Mouse (Mus musculus): ENCODE measurements around the gene Csk. TPM values are rescaled to one million over a fixed set of nuclear protein-coding genes. Genes with fewer than 3 reads are reported as not detected.

Csk gene
- total and polyA plus RNA-seq, 3 experiments: 213 to 338 TPM; not detected in 1

- peak; percentile 52 for TF ChIP-seq HCFC1 (IDR thresholded peaks at IDR 0.05; ENCODE audit: low read depth, low read length)
- no peak for TF ChIP-seq CHD1 (IDR thresholded peaks at IDR 0.05; ENCODE audit: low read depth, low read length)
- no peak for TF ChIP-seq POLR2AphosphoS2 (IDR thresholded peaks at IDR 0.05; ENCODE audit: low read length)
- peak; percentile 77; the same call in 1 of the 2 replicates for TF ChIP-seq MAZ (IDR thresholded peaks at IDR 0.05; ENCODE audit: low read depth, low read length)
Measured at GRCm38 (mm10) chr9:57647286-57648108, 5.9 kb downstream of the Csk start (continued).

GRCm38 (mm10) chr9:57646551-57647103, 6.8 kb downstream of the Csk start:
- peak overlapping the region; percentile 30 to 33 for H3K4me3 ChIP-seq (ENCODE audit: control insufficient read depth in 1 of 2, insufficient read depth in 1 of 2, low read depth in 2 of 2, low read length in 2 of 2)
- peak; percentile 93 for DNase-seq (ENCODE audit: low read depth, low spot score)
- H3K27me3 ChIP-seq (ENCODE audit: control insufficient read depth in 1 of 2, insufficient read depth in 2 of 2, low read length in 2 of 2): no peaks in the 10 kb centered on the region
- peaks cover 19 to 57% of the 10 kb centered on the region in 2 experiments for H3K4me1 ChIP-seq (ENCODE audit: control insufficient read depth in 1 of 2, insufficient read depth in 2 of 2, low read length in 2 of 2)
- H3K36me3 ChIP-seq (ENCODE audit: control insufficient read depth in 1 of 2, insufficient read depth in 2 of 2, low read length in 2 of 2): peaks cover 0 to 38% of the 10 kb centered on the region in 2 experiments; a peak in 3 of 4 replicates
- no peaks in the 10 kb centered on the region for H3K9me3 ChIP-seq (replicated peaks; ENCODE audit: insufficient read depth, low read length)
- H3K27ac ChIP-seq (ENCODE audit: control insufficient read depth, low read depth, low read length): peak overlapping the region; percentile 99
- peaks cover 40% of the 10 kb centered on the region for H3K79me2 ChIP-seq (ENCODE audit: control insufficient read depth, insufficient read depth, low read length, poor library complexity)
- H3K9ac ChIP-seq (ENCODE audit: control insufficient read depth, low read depth, low read length, poor library complexity, severe bottlenecking): peak overlapping the region; percentile 98
- TF ChIP-seq ETS1 (IDR thresholded peaks at IDR 0.05; ENCODE audit: low read depth, low read length) (peak; percentile 93), E2F4 (IDR thresholded peaks at IDR 0.05; ENCODE audit: borderline replicate concordance, low read depth, low read length) (no peak), UBTF (IDR thresholded peaks at IDR 0.05; ENCODE audit: borderline replicate concordance, insufficient read depth, low read depth, low read length) (no peak), MYC (IDR thresholded peaks at IDR 0.05; ENCODE audit: low read depth, low read length) (peak; percentile 97), NELFE (IDR thresholded peaks at IDR 0.05; ENCODE audit: low read depth, low read length) (peak; percentile 59), MYB (IDR thresholded peaks at IDR 0.05; ENCODE audit: low read depth, low read length) (no peak), EP300 (IDR thresholded peaks at IDR 0.05; ENCODE audit: low read depth in 1 of 2, low read length in 2 of 2) (peak in 1 of 2 experiments; percentile 70), TBP (IDR thresholded peaks at IDR 0.05; ENCODE audit: low read depth, low read length) (peak; percentile 83), JUND (IDR thresholded peaks at IDR 0.05; ENCODE audit: low read depth, low read length) (no peak), TAL1 (IDR thresholded peaks at IDR 0.05; ENCODE audit: low read length) (no peak; the same call in 1 of the 2 replicates), USF1 (IDR thresholded peaks at IDR 0.05; ENCODE audit: low read depth, low read length) (peak; percentile 72), HCFC1 (IDR thresholded peaks at IDR 0.05; ENCODE audit: low read depth, low read length) (peak; percentile 69; the same call in 1 of the 2 replicates), BHLHE40 (IDR thresholded peaks at IDR 0.05; ENCODE audit: borderline replicate concordance, low read depth, low read length) (peak; percentile 70; the same call in 1 of the 2 replicates), CHD2 (IDR thresholded peaks at IDR 0.05; ENCODE audit: low read length) (no peak), NRF1 (IDR thresholded peaks at IDR 0.05; ENCODE audit: insufficient read depth, low read depth, low read length, poor library complexity, severe bottlenecking) (0 out of 2 replicates have a peak, but pooled peaks have one; percentile 15), POLR2AphosphoS5 (IDR thresholded peaks at IDR 0.05; ENCODE audit: borderline replicate concordance, low read depth, low read length) (no peak), ELF1 (IDR thresholded peaks at IDR 0.05; ENCODE audit: low read depth, low read length) (peak; percentile 77), CTCF (IDR thresholded peaks at IDR 0.05 in 2 of 3, conservative IDR thresholded peaks at IDR 0.05 in 1 of 3; ENCODE audit: control insufficient read depth in 1 of 3, insufficient read depth in 1 of 3, low read depth in 2 of 3, low read length in 3 of 3, poor library complexity in 1 of 3, severe bottlenecking in 1 of 3) (no peak), ZKSCAN1 (IDR thresholded peaks at IDR 0.05; ENCODE audit: low read depth, low read length) (no peak), ZC3H11A (IDR thresholded peaks at IDR 0.05; ENCODE audit: low read depth, low read length) (no peak), GABPA (IDR thresholded peaks at IDR 0.05; ENCODE audit: low read depth, low read length) (no peak), TCF12 (IDR thresholded peaks at IDR 0.05; ENCODE audit: low read depth, low read length) (peak; percentile 62), POLR2AphosphoS2 (IDR thresholded peaks at IDR 0.05; ENCODE audit: low read length) (peak; percentile 47; the same call in 1 of the 2 replicates), CHD1 (IDR thresholded peaks at IDR 0.05; ENCODE audit: low read depth, low read length) (0 out of 2 replicates have a peak, but pooled peaks have one; percentile 61), RCOR1 (IDR thresholded peaks at IDR 0.05; ENCODE audit: low read depth, low read length) (peak; percentile 68; the same call in 1 of the 2 replicates), SMC3 (IDR thresholded peaks at IDR 0.05; ENCODE audit: low read depth, low read length) (no peak), SIN3A (IDR thresholded peaks at IDR 0.05; ENCODE audit: low read length) (peak; percentile 88), MAX (IDR thresholded peaks at IDR 0.05; ENCODE audit: low read length) (peak; percentile 98), MXI1 (IDR thresholded peaks at IDR 0.05; ENCODE audit: low read depth, low read length) (peak; percentile 90), ZNF384 (IDR thresholded peaks at IDR 0.05; ENCODE audit: low read depth, low read length) (peak; percentile 52; the same call in 1 of the 2 replicates), KAT2A (conservative IDR thresholded peaks at IDR 0.05; ENCODE audit: low read depth, low read length) (no peak; the same call in 1 of the 2 replicates)

All from MEL (cell line).